ENCODE assay signal across 9 mouse cellular contexts in genomic region chr3:69274664-69275312, GRCm38 (mm10). TPM values are rescaled to one million over a fixed set of nuclear protein-coding genes. Genes with fewer than 3 reads are reported as not detected.
A peak's percentile ranks its signal among the peaks of the same experiment; 100 is the strongest.
DNase-seq lines count a peak whose midpoint lies in the region.
"Had no signal": no experiment of that assay in that cellular context is flagged by ENCODE, and none has a peak within 500 bp of the region (broad histone marks: within the 10 kb centered on the region; RNA-seq: fewer than 3 reads in every experiment).

No protein-coding gene starts in this region.

- H3K4me1 ChIP-seq in heart, embryonic 10.5 days: peaks cover 4% of the 10 kb centered on the region

- no peaks in the 10 kb centered on the region for H3K36me3 ChIP-seq in heart, embryonic 10.5 days

- peak; percentile 69 for DNase-seq in heart, adult 11 months
- DNase-seq in heart, adult 9 months (ENCODE audit: low spot score in 2 of 2): no peak
- peak; percentile 30 to 31 for DNase-seq in frontal cortex, postnatal 36 days (ENCODE audit: low spot score in 2 of 2)
- DNase-seq in left cerebral cortex, postnatal 10 days (ENCODE audit: extremely low spot score in 1 of 2, low spot score in 2 of 2): peak; percentile 26 to 30
- peak; percentile 18 for DNase-seq in right cerebral cortex, postnatal 14 days
- DNase-seq in spleen, postnatal 4 days (ENCODE audit: low spot score in 2 of 2): no peak
- DNase-seq in heart, adult 8-10 months (ENCODE audit: low spot score): no peak
- no peak for DNase-seq in heart, embryonic 10.5 days (ENCODE audit: low spot score)

- H3K27me3 ChIP-seq in heart, embryonic 10.5 days (ENCODE audit: insufficient read depth, poor library complexity, severe bottlenecking): no peaks in the 10 kb centered on the region

- no peak overlapping the region for H3K4me3 ChIP-seq in heart, embryonic 10.5 days

- 81% methylated on average over 15 of the region's 15 CpGs for WGBS in heart, embryonic 10.5 days

- no peak overlapping the region for H3K27ac ChIP-seq in heart, embryonic 10.5 days

- intact Hi-C loops in left cerebral cortex, postnatal 10 days (cut with DNase I): no loop called here

- H3K9me3 ChIP-seq in heart, embryonic 10.5 days: no peaks in the 10 kb centered on the region

RNA-seq across cellular contexts. Expression of gene Ppm1l, which starts 41.9 kb away (rescaled TPM):
- total RNA-seq in left cerebral cortex, postnatal 10 days (2021): 10 to 100 TPM; 70.7 to 73.3 TPM
- total RNA-seq in heart, adult 8-10 months (2022): 10 to 100 TPM; 27.1 to 35.0 (median 31.1) TPM
- 5.8 and 7.1 TPM in 2 replicates for polyA plus RNA-seq in heart, embryonic 10.5 days (2016; fragmentation: Nextera tagmentation; extraction: Ambion mirVana)

RNA-seq across cellular contexts. Expression of gene Arl14, which starts 52.6 kb away (rescaled TPM):
- not detected for total RNA-seq in left cerebral cortex, postnatal 10 days (2021)
- total RNA-seq in heart, adult 8-10 months (2022): not detected
- not detected in 2 replicates for polyA plus RNA-seq in heart, embryonic 10.5 days (2016; fragmentation: Nextera tagmentation; extraction: Ambion mirVana)
- polyA plus RNA-seq: liver, adult 2 months had no signal

Comparison
In these comparisons a context has a peak if more than half of its experiments do, and no peak if none do; other contexts are left out.
1. DNase-seq: peak in heart, adult 11 months (single experiment), frontal cortex, postnatal 36 days (2 of 2), left cerebral cortex, postnatal 10 days (2 of 2) and right cerebral cortex, postnatal 14 days (single experiment); none in heart, adult 9 months (0 of 2), spleen, postnatal 4 days (0 of 2), heart, adult 8-10 months (single experiment) and heart, embryonic 10.5 days (single experiment).